Mouse (Mus musculus): ENCODE results near the gene Apcs. TPM values are rescaled to one million over a fixed set of nuclear protein-coding genes. Genes with fewer than 3 reads are reported as not detected.
A peak's percentile ranks its signal among the peaks of the same experiment; 100 is the strongest.

The Apcs gene
- 6.1 and 7.5 TPM in 2 replicates for polyA plus RNA-seq (2015; fragmentation: Nextera tagmentation; extraction: Ambion mirVana)

DNA sequence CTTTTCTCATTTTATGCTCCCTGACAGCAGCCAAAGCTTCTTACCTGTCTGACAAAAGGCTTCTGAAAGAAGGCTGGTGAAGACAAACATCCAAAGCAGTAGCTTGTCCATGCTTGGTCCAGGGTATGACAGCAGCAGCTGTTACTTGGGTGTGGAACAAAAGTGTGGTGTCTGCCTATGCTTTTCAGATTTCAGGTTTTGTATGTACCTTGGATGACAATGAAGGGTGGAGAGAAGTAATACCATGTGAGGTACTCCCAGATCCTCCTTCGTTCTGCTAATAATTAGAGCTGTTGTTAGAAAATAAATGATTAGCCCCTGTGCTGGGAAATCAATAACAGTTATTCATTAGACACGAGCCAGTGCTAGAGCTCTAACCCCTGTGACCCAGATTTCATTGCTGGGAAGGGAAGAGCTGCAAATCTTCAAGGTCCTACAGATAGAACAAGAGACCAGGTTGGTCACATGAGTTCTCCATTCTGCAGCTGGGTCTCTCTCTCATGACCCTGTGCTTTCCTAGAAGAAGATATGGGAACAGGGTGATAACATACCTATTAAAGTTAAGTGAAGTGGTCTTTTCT lies at the start of gene Apcs:
Gene Apcs (minus strand): TSS at position 265 of the 581 bp plus-strand sequence.
- WGBS: 36% methylated on average over 2 of the region's 2 CpGs
- no peak within 1 kb of the TSS for H3K27ac ChIP-seq (ENCODE audit: low read length)
- H3K4me3 ChIP-seq (ENCODE audit: low read length): no peak within 1 kb of the TSS
- H3K9me3 ChIP-seq (ENCODE audit: control insufficient read depth, low read length): no peaks in the 10 kb centered on the region
- no peaks in the 10 kb centered on the region for H3K4me1 ChIP-seq (ENCODE audit: control insufficient read depth, insufficient read depth, low read length)
- no peak within 1 kb of the TSS for H3K4me2 ChIP-seq (ENCODE audit: low read depth, low read length)
- H3K9ac ChIP-seq (ENCODE audit: low read depth, low read length): no peak within 1 kb of the TSS
- H3K36me3 ChIP-seq (ENCODE audit: control insufficient read depth, insufficient read depth, low read length): no peaks in the 10 kb centered on the region
- peak; percentile 81 for ATAC-seq
- H3K27me3 ChIP-seq (replicated peaks; ENCODE audit: control insufficient read depth, insufficient read depth, low read length): no peaks in the 10 kb centered on the region

- H3K27me3 ChIP-seq (replicated peaks; ENCODE audit: control insufficient read depth, insufficient read depth, low read length): no peaks in the 10 kb centered on the region
- H3K4me1 ChIP-seq (ENCODE audit: control insufficient read depth, insufficient read depth, low read length): no peaks in the 10 kb centered on the region
- H3K4me2 ChIP-seq (ENCODE audit: low read depth, low read length): no peak overlapping the region
- no peak overlapping the region for H3K4me3 ChIP-seq (ENCODE audit: low read length)
- no peak overlapping the region for H3K9ac ChIP-seq (ENCODE audit: low read depth, low read length)
- no peak for ATAC-seq
- H3K36me3 ChIP-seq (ENCODE audit: control insufficient read depth, insufficient read depth, low read length): no peaks in the 10 kb centered on the region
- no peak overlapping the region for H3K27ac ChIP-seq (ENCODE audit: low read length)
- H3K9me3 ChIP-seq (ENCODE audit: control insufficient read depth, low read length): no peaks in the 10 kb centered on the region
- 91% methylated on average over 2 of the region's 2 CpGs for WGBS
Measured at GRCm38 (mm10) chr1:172932197-172932596, 37.4 kb upstream of the Apcs start.

- no peak overlapping the region for H3K4me3 ChIP-seq (ENCODE audit: low read length)
- no peak overlapping the region for H3K4me2 ChIP-seq (ENCODE audit: low read depth, low read length)
- no peaks in the 10 kb centered on the region for H3K4me1 ChIP-seq (ENCODE audit: control insufficient read depth, insufficient read depth, low read length)
- no peak for ATAC-seq
- WGBS: 85% methylated on average over 2 of the region's 2 CpGs
- H3K36me3 ChIP-seq (ENCODE audit: control insufficient read depth, insufficient read depth, low read length): no peaks in the 10 kb centered on the region
- no peak overlapping the region for H3K27ac ChIP-seq (ENCODE audit: low read length)
- H3K9ac ChIP-seq (ENCODE audit: low read depth, low read length): no peak overlapping the region
- H3K27me3 ChIP-seq (replicated peaks; ENCODE audit: control insufficient read depth, insufficient read depth, low read length): no peaks in the 10 kb centered on the region
- H3K9me3 ChIP-seq (ENCODE audit: control insufficient read depth, low read length): no peaks in the 10 kb centered on the region
Measured at GRCm38 (mm10) chr1:172918450-172918849, 23.6 kb upstream of the Apcs start.

- peak; percentile 59; the same call in 1 of the 2 replicates for ATAC-seq
- Histone ChIP-seq H3K27ac (ENCODE audit: low read length) (no peak overlapping the region), H3K4me2 (ENCODE audit: low read depth, low read length) (no peak overlapping the region), H3K9ac (ENCODE audit: low read depth, low read length) (no peak overlapping the region), H3K4me3 (ENCODE audit: low read length) (no peak overlapping the region), H3K4me1 (ENCODE audit: control insufficient read depth, insufficient read depth, low read length) (no peaks in the 10 kb centered on the region), H3K36me3 (ENCODE audit: control insufficient read depth, insufficient read depth, low read length) (no peaks in the 10 kb centered on the region), H3K27me3 (replicated peaks; ENCODE audit: control insufficient read depth, insufficient read depth, low read length) (no peaks in the 10 kb centered on the region), H3K9me3 (ENCODE audit: control insufficient read depth, low read length) (no peaks in the 10 kb centered on the region)
- 81% methylated on average over 1 of the region's 1 CpGs for WGBS
Measured at GRCm38 (mm10) chr1:172917115-172917514, 22.3 kb upstream of the Apcs start.

DNA sequence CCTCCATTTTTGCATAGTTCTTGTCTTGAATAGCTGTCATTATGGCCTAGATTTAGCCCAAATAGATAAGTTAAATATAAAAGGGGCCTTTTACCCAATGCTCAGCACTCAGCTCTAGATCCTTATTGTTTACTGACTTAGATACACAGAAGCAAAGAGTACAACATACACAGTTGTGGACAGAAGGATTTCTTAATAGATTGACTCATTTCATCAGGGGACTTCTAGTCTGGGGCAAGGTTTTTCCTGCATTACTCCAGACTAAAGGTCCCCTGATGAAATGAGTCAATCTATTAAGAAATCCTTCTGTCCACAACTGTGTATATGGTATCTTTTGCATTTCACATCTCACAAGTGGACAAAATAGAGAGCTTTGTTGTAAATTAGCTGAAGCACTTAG lies 8.5 kb upstream of the Apcs start:
- ATAC-seq: no peak
- Histone ChIP-seq H3K36me3 (ENCODE audit: control insufficient read depth, insufficient read depth, low read length) (no peaks in the 10 kb centered on the region), H3K9ac (ENCODE audit: low read depth, low read length) (no peak overlapping the region), H3K4me2 (ENCODE audit: low read depth, low read length) (no peak overlapping the region), H3K27me3 (replicated peaks; ENCODE audit: control insufficient read depth, insufficient read depth, low read length) (no peaks in the 10 kb centered on the region), H3K4me1 (ENCODE audit: control insufficient read depth, insufficient read depth, low read length) (no peaks in the 10 kb centered on the region), H3K9me3 (ENCODE audit: control insufficient read depth, low read length) (no peaks in the 10 kb centered on the region), H3K4me3 (ENCODE audit: low read length) (no peak overlapping the region), H3K27ac (ENCODE audit: low read length) (no peak overlapping the region)

- Histone ChIP-seq H3K4me2 (ENCODE audit: low read depth, low read length) (no peak overlapping the region), H3K4me1 (ENCODE audit: control insufficient read depth, insufficient read depth, low read length) (no peaks in the 10 kb centered on the region), H3K9me3 (ENCODE audit: control insufficient read depth, low read length) (no peaks in the 10 kb centered on the region), H3K4me3 (ENCODE audit: low read length) (no peak overlapping the region), H3K27me3 (replicated peaks; ENCODE audit: control insufficient read depth, insufficient read depth, low read length) (no peaks in the 10 kb centered on the region), H3K36me3 (ENCODE audit: control insufficient read depth, insufficient read depth, low read length) (no peaks in the 10 kb centered on the region), H3K27ac (ENCODE audit: low read length) (no peak overlapping the region), H3K9ac (ENCODE audit: low read depth, low read length) (no peak overlapping the region)
- peak; percentile 40; the same call in 1 of the 2 replicates for ATAC-seq
- 82% methylated on average over 2 of the region's 2 CpGs for WGBS
Measured at GRCm38 (mm10) chr1:172895435-172895834, 594 bp upstream of the Apcs start.

DNA sequence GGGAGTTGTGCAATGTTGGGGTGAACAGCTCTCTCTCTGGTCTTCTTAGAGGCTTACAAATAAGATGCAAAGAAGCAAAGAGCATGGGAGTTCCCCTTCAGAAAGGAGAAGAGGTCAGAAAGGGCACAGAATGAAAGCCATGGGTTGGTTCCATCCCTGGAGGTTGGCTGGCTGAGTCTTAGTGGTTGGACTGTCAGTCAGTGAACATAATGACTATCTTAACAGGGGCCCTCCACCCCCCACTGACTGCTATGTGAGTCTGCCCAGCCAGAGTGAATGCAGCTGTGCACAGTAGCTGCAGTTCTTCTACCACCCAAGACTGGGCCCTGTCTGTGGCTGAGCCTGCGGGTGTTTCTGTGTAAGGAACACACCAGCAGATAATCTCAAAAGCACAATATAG lies 18.2 kb downstream of the Apcs start:
- Histone ChIP-seq H3K27me3 (replicated peaks; ENCODE audit: control insufficient read depth, insufficient read depth, low read length) (no peaks in the 10 kb centered on the region), H3K27ac (ENCODE audit: low read length) (no peak overlapping the region), H3K4me2 (ENCODE audit: low read depth, low read length) (no peak overlapping the region), H3K9ac (ENCODE audit: low read depth, low read length) (no peak overlapping the region), H3K4me3 (ENCODE audit: low read length) (no peak overlapping the region), H3K4me1 (ENCODE audit: control insufficient read depth, insufficient read depth, low read length) (no peaks in the 10 kb centered on the region), H3K9me3 (ENCODE audit: control insufficient read depth, low read length) (no peaks in the 10 kb centered on the region), H3K36me3 (ENCODE audit: control insufficient read depth, insufficient read depth, low read length) (no peaks in the 10 kb centered on the region)
- ATAC-seq: no peak
- WGBS: 64% methylated on average over 1 of the region's 1 CpGs

- no peak for ATAC-seq
- Histone ChIP-seq H3K9me3 (ENCODE audit: control insufficient read depth, low read length) (no peaks in the 10 kb centered on the region), H3K27me3 (replicated peaks; ENCODE audit: control insufficient read depth, insufficient read depth, low read length) (no peaks in the 10 kb centered on the region), H3K9ac (ENCODE audit: low read depth, low read length) (no peak overlapping the region), H3K4me1 (ENCODE audit: control insufficient read depth, insufficient read depth, low read length) (no peaks in the 10 kb centered on the region), H3K4me2 (ENCODE audit: low read depth, low read length) (no peak overlapping the region), H3K36me3 (ENCODE audit: control insufficient read depth, insufficient read depth, low read length) (no peaks in the 10 kb centered on the region), H3K27ac (ENCODE audit: low read length) (no peak overlapping the region), H3K4me3 (ENCODE audit: low read length) (no peak overlapping the region)
- 76% methylated on average over 4 of the region's 4 CpGs for WGBS
Measured at GRCm38 (mm10) chr1:172875265-172875664, 19.6 kb downstream of the Apcs start.

- 80% methylated on average over 2 of the region's 2 CpGs for WGBS
- no peak for ATAC-seq
- Histone ChIP-seq H3K4me1 (ENCODE audit: control insufficient read depth, insufficient read depth, low read length) (no peaks in the 10 kb centered on the region), H3K4me3 (ENCODE audit: low read length) (no peak overlapping the region), H3K27ac (ENCODE audit: low read length) (no peak overlapping the region), H3K4me2 (ENCODE audit: low read depth, low read length) (no peak overlapping the region), H3K9ac (ENCODE audit: low read depth, low read length) (no peak overlapping the region), H3K27me3 (replicated peaks; ENCODE audit: control insufficient read depth, insufficient read depth, low read length) (no peaks in the 10 kb centered on the region), H3K9me3 (ENCODE audit: control insufficient read depth, low read length) (no peaks in the 10 kb centered on the region), H3K36me3 (ENCODE audit: control insufficient read depth, insufficient read depth, low read length) (no peaks in the 10 kb centered on the region)
Measured at GRCm38 (mm10) chr1:172848171-172848570, 46.7 kb downstream of the Apcs start.
